Mouse (Mus musculus) CH12.LX (cell line): ENCODE data around the gene Nipsnap2. TPM values are rescaled to one million over a fixed set of nuclear protein-coding genes. Genes with fewer than 3 reads are reported as not detected.
"Not testable (repeated sequence)": the region's sequence is repeated elsewhere in the genome, so short reads cannot be mapped to it uniquely, and the experiment has no call there.

ENCODE experiments used
- DNase-seq: peaks from one replicate; pipeline ENCODE4 v3.0.0-alpha.2; 2013; ENCODE audit errors: extremely low read depth
- H3K27ac ChIP-seq: 2 replicates; pipeline ENCODE4 v1.5.1; 2012; ENCODE audit warnings: low read depth, mild to moderate bottlenecking, control low read depth, moderate library complexity; ENCODE audit not compliant: insufficient read depth
- H3K27me3 ChIP-seq: replicated peaks from 2 replicates; pipeline ENCODE3; 2012; ENCODE audit warnings: inconsistent platforms
- H3K36me3 ChIP-seq, 2 experiments: replicated peaks in 1 of 2; 2 replicates each; pipeline versions ENCODE3 to v1.6.1; 2012; ENCODE audit warnings: inconsistent platforms in 1 of 2, low read length in 1 of 2, mild to moderate bottlenecking in 1 of 2, mixed read lengths in 1 of 2, moderate library complexity in 1 of 2; ENCODE audit not compliant: control insufficient read depth in 1 of 2, insufficient read depth in 1 of 2
- H3K4me1 ChIP-seq, 2 experiments: 2 replicates each; pipeline ENCODE4 v1.6.1; 2012; ENCODE audit warnings: inconsistent platforms in 1 of 2, moderate library complexity in 1 of 2; ENCODE audit not compliant: insufficient read depth in 2 of 2, control insufficient read depth in 1 of 2
- H3K4me2 ChIP-seq: 2 replicates; pipeline ENCODE4 v1.6.1; 2012; ENCODE audit warnings: low read depth, mild to moderate bottlenecking, control low read depth; ENCODE audit not compliant: poor library complexity, insufficient read depth, severe bottlenecking
- H3K4me3 ChIP-seq, 3 experiments: fragments of 150-350 bp in 1 of 3; sonication (generic) in 1 of 3; replicated peaks in 1 of 3; 2 replicates each; pipeline versions ENCODE3 to v1.5.1; 2011 to 2012; ENCODE audit warnings: low read depth in 2 of 3, low read length in 2 of 3, mild to moderate bottlenecking in 2 of 3, moderate library complexity in 2 of 3, control low read depth in 1 of 3, improper control_type of control experiment in 1 of 3, inconsistent platforms in 1 of 3, mixed read lengths in 1 of 3; ENCODE audit not compliant: poor library complexity in 1 of 3
- H3K79me2 ChIP-seq: replicated peaks from 2 replicates; pipeline ENCODE4 v1.6.1; 2012; ENCODE audit warnings: mild to moderate bottlenecking, moderate library complexity; ENCODE audit not compliant: control insufficient read depth, poor library complexity, insufficient read depth, severe bottlenecking; ENCODE audit errors: extremely low read depth
- H3K9ac ChIP-seq: 2 replicates; pipeline ENCODE4 v1.6.1; 2012; ENCODE audit warnings: low read depth, mild to moderate bottlenecking, control low read depth, moderate library complexity; ENCODE audit not compliant: insufficient read depth
- H3K9me3 ChIP-seq: replicated peaks from 2 replicates; pipeline ENCODE3; 2012; ENCODE audit warnings: low read length, inconsistent platforms, mixed read lengths
- BHLHE40 ChIP-seq: IDR thresholded peaks from 2 replicates; pipeline ENCODE4 v1.6.1; 2011; ENCODE audit warnings: mild to moderate bottlenecking, low read depth, low read length, improper control_type of control experiment
- CHD1 ChIP-seq: IDR thresholded peaks from 2 replicates; pipeline ENCODE4 v1.6.1; 2012; ENCODE audit warnings: low read depth, low read length, improper control_type of control experiment, inconsistent platforms
- CTCF ChIP-seq, 2 experiments: IDR thresholded peaks in 1 of 2; conservative IDR thresholded peaks in 1 of 2; 2 replicates each; pipeline ENCODE4 v1.5.1; 2011 to 2012; ENCODE audit warnings: low read depth in 2 of 2, low read length in 2 of 2, improper control_type of control experiment in 1 of 2, inconsistent platforms in 1 of 2, mild to moderate bottlenecking in 1 of 2, moderate library complexity in 1 of 2
- E2F4 ChIP-seq: IDR thresholded peaks from 2 replicates; pipeline ENCODE4 v1.6.1; 2011; ENCODE audit warnings: low read depth, low read length, improper control_type of control experiment; ENCODE audit not compliant: insufficient replicate concordance
- ELF1 ChIP-seq: IDR thresholded peaks from 2 replicates; pipeline ENCODE4 v1.6.1; 2014; ENCODE audit warnings: low read depth, mild to moderate bottlenecking, inconsistent platforms, low read length, improper control_type of control experiment
- ETS1 ChIP-seq: conservative IDR thresholded peaks from 2 replicates; pipeline ENCODE4 v1.6.1; 2012; ENCODE audit warnings: low read depth, mild to moderate bottlenecking, inconsistent platforms, low read length, improper control_type of control experiment, moderate library complexity
- IRF4 ChIP-seq: IDR thresholded peaks from 2 replicates; pipeline ENCODE4 v1.6.1; 2014; ENCODE audit warnings: low read depth, mild to moderate bottlenecking, inconsistent platforms, low read length, improper control_type of control experiment
- KAT2A ChIP-seq: IDR thresholded peaks from 2 replicates; pipeline ENCODE4 v1.6.1; 2012; ENCODE audit warnings: low read length, improper control_type of control experiment, inconsistent platforms; ENCODE audit not compliant: insufficient replicate concordance
- MAX ChIP-seq: IDR thresholded peaks from 2 replicates; pipeline ENCODE4 v1.6.1; 2011; ENCODE audit warnings: low read length, improper control_type of control experiment
- MXI1 ChIP-seq: IDR thresholded peaks from 2 replicates; pipeline ENCODE4 v1.6.1; 2011; ENCODE audit warnings: mild to moderate bottlenecking, low read depth, low read length, improper control_type of control experiment
- MYC ChIP-seq: IDR thresholded peaks from 2 replicates; pipeline ENCODE4 v1.6.1; 2011; ENCODE audit warnings: low read depth, mild to moderate bottlenecking, improper control_type of control experiment, low read length
- NELFE ChIP-seq: IDR thresholded peaks from 2 replicates; pipeline ENCODE4 v1.6.1; 2011; ENCODE audit warnings: low read depth, low read length, improper control_type of control experiment
- POLR2A ChIP-seq: IDR thresholded peaks from 2 replicates; pipeline ENCODE4 v1.6.1; 2011; ENCODE audit warnings: low read depth, mild to moderate bottlenecking, improper control_type of control experiment, low read length
- POLR2AphosphoS2 ChIP-seq: IDR thresholded peaks from 2 replicates; pipeline ENCODE4 v1.6.1; 2011; ENCODE audit warnings: low read depth, low read length, improper control_type of control experiment
- RCOR1 ChIP-seq: conservative IDR thresholded peaks from 2 replicates; pipeline ENCODE4 v1.6.1; 2012; ENCODE audit warnings: low read depth, mild to moderate bottlenecking, inconsistent platforms, low read length, improper control_type of control experiment
- SIN3A ChIP-seq: IDR thresholded peaks from 2 replicates; pipeline ENCODE4 v1.6.1; 2012; ENCODE audit warnings: low read length, improper control_type of control experiment, inconsistent platforms
- TCF12 ChIP-seq: IDR thresholded peaks from 2 replicates; pipeline ENCODE4 v1.6.1; 2014; ENCODE audit warnings: low read depth, mild to moderate bottlenecking, inconsistent platforms, low read length, improper control_type of control experiment
- UBTF ChIP-seq: IDR thresholded peaks from 2 replicates; pipeline ENCODE4 v1.6.1; 2012; ENCODE audit warnings: low read depth, mild to moderate bottlenecking, inconsistent platforms, low read length, improper control_type of control experiment, moderate library complexity
- USF2 ChIP-seq: conservative IDR thresholded peaks from 2 replicates; pipeline ENCODE4 v1.6.1; 2011; ENCODE audit warnings: low read depth, low read length, improper control_type of control experiment
- dilution Hi-C: fragments of 300-500 bp; cut with MboI; formaldehyde crosslinking; loops from 2 replicates; pipeline ENCODE4 v1.14.3; 2020; ENCODE audit warnings: low sequenced_read_pairs; ENCODE audit not compliant: extremely low pct_unique_long_range_greater_than_20kb, extremely low pct_ligation_motif_present
- in situ Hi-C: fragments of 300-500 bp; cut with MboI; formaldehyde crosslinking; loops from 3 replicates; pipeline ENCODE4 v1.14.3; 2019; ENCODE audit warnings: low sequenced_read_pairs, low pct_ligation_motif_present, low pct_unique_long_range_greater_than_20kb, mixed read lengths
- polyA plus RNA-seq: library from polyadenylated mRNA; unstranded; fragments of >175 nt; gene quantifications from 2 replicates; pipeline ENCODE4 v1.2.1, GENCODE M21; 2012; ENCODE audit warnings: low read depth; ENCODE audit not compliant: insufficient read length
- total RNA-seq, 2 experiments: library from RNA; depleted of rRNA; stranded (reverse); fragments of 300-350 nt in 1 of 2; fragments of >200 nt in 1 of 2; gene quantifications; 2 replicates each; pipeline ENCODE4 v1.2.3; 2012 to 2014

Nipsnap2 gene
- total and polyA plus RNA-seq, 3 experiments: 18.3 to 30.4 (median 24.8) TPM

DNA sequence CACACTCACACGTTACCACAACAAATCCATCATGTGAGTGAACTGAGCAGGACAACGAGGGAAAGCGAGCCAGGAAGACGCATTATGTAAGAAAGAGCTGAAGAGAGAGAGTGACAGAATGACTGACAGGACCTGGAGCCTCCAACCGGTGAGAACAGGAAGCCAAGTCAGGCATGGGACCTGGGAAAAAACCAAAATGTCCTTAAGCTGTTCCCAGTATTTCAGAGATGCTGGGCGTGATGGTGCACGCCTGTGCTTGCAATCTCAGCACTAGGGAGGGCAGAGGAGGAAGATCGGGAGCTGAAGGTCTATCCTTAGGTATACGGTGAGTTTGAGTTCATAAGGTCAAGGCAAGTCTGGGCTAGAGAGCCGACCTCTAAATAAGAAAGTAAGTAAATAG is 47.6 kb downstream of the Nipsnap2 start:
- peaks cover 2 to 21% of the 10 kb centered on the region in 2 experiments; a peak in 2 of 4 replicates for H3K4me1 ChIP-seq
- TF ChIP-seq MAX (no peak), RCOR1 (no peak), NELFE (no peak), KAT2A (no peak), CHD1 (no peak), MYC (no peak), BHLHE40 (no peak), POLR2A (no peak)
- H3K36me3 ChIP-seq: peaks cover 72 to 91% of the 10 kb centered on the region in 2 experiments
- H3K79me2 ChIP-seq: peaks cover 20% of the 10 kb centered on the region
- no peak overlapping the region for H3K27ac ChIP-seq
- H3K4me2 ChIP-seq: no peak overlapping the region
- H3K9ac ChIP-seq: no peak overlapping the region
- dilution Hi-C loops: no loop called here
- DNase-seq: no peak
- no peaks in the 10 kb centered on the region for H3K27me3 ChIP-seq
- in situ Hi-C loops: no loop called here
- no peak overlapping the region for H3K4me3 ChIP-seq
- H3K9me3 ChIP-seq: no peaks in the 10 kb centered on the region

DNA sequence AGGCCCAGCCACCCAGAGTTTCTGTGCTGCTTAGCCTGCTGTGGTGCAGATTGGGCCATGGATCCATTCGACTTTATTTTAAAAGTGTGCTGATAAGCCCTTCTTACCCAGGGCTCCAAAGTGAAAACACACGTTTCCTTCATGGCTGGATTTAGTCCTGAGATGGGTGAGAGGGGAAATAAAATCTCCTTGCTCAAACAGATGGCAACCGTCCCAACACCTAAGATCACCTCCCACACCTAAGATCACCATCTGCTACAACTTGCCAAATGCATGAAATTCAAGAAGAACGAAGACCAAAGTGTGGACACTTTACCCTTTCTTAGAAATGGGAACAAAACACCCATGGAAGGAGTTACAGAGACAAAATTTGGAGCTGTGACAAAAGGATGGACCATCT is 48.5 kb downstream of the Nipsnap2 start:
- H3K4me3 ChIP-seq, H3K27ac ChIP-seq, DNase-seq, in situ Hi-C loops, H3K27me3 ChIP-seq, H3K9me3 ChIP-seq, H3K4me2 ChIP-seq, dilution Hi-C loops, H3K9ac ChIP-seq: not testable (repeated sequence)
- peaks cover 29% of the 10 kb centered on the region for H3K79me2 ChIP-seq
- H3K4me1 ChIP-seq: peaks cover 2 to 26% of the 10 kb centered on the region in 2 experiments; a peak in 2 of 4 replicates
- H3K36me3 ChIP-seq: peaks cover 64 to 83% of the 10 kb centered on the region in 2 experiments

DNA sequence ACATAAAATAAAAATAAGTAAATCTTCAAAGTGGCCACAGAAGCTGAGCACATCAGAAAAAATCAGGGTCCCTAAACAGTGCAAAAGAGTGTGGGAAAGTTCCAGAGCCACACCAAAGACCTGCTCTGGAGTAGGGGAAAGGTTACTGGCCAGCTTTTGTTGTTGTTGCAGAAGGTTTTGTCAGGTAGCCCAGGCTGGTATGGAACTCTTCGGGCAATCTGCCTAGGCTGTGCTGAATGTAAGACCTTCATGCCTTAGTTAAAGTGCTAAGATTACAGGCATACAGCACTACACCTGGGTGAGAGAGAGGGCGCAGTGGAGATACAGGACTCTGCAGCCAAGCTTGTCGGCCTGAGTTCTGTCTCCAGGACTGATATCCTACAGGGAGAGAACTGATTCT is 49.8 kb downstream of the Nipsnap2 start:
- in situ Hi-C loops (no loop called here), dilution Hi-C loops (no loop called here)
- Histone ChIP-seq H3K27ac (no peak overlapping the region), H3K4me2 (no peak overlapping the region), H3K4me3 (no peak overlapping the region), H3K4me1 (peaks cover 2 to 30% of the 10 kb centered on the region in 2 experiments; a peak in 2 of 4 replicates), H3K9me3 (no peaks in the 10 kb centered on the region), H3K36me3 (peaks cover 53 to 71% of the 10 kb centered on the region in 2 experiments), H3K79me2 (peaks cover 34% of the 10 kb centered on the region), H3K27me3 (no peaks in the 10 kb centered on the region), H3K9ac (no peak overlapping the region)
- DNase-seq: no peak
- TF ChIP-seq MAX: no peak
- no peak for TF ChIP-seq BHLHE40
- no peak for TF ChIP-seq E2F4
- TF ChIP-seq CTCF (conservative IDR thresholded peaks at IDR 0.05 in 1 of 2, IDR thresholded peaks at IDR 0.05 in 1 of 2; ENCODE audit: low read depth in 2 of 2, low read length in 2 of 2): no peak
- no peak for TF ChIP-seq TCF12
- no peak for TF ChIP-seq POLR2A
- TF ChIP-seq MYC: no peak
- no peak for TF ChIP-seq MXI1
- TF ChIP-seq UBTF: no peak
- no peak for TF ChIP-seq ETS1
- no peak for TF ChIP-seq POLR2AphosphoS2
- TF ChIP-seq SIN3A: no peak
- no peak for TF ChIP-seq ELF1
- TF ChIP-seq IRF4: no peak
- no peak for TF ChIP-seq KAT2A
- TF ChIP-seq USF2: no peak
